Mouse (Mus musculus) spleen, adult 12 weeks (tissue): ENCODE measurements around the gene Btbd35f25.
"Not testable (repeated sequence)": the region's sequence is repeated elsewhere in the genome, so short reads cannot be mapped to it uniquely, and the experiment has no call there.

Experiments
- DNase-seq: peaks from one replicate; pipeline ENCODE4 v3.0.0; 2022; ENCODE audit warnings: low spot score

The Btbd35f25 gene

GRCm38 (mm10) chrX:31717056-31717455, at the start of gene Btbd35f25:
Gene Btbd35f25, minus strand, starts transcription at chrX:31717156.
- not testable (repeated sequence) for DNase-seq

GRCm38 (mm10) chrX:31766255-31766654, 49.3 kb upstream of the Btbd35f25 start:
- no peak for DNase-seq

GRCm38 (mm10) chrX:31764001-31764400, 47.0 kb upstream of the Btbd35f25 start:
- no peak for DNase-seq

GRCm38 (mm10) chrX:31745079-31745478, 28.1 kb upstream of the Btbd35f25 start:
- DNase-seq: no peak

GRCm38 (mm10) chrX:31736958-31737357, 20.0 kb upstream of the Btbd35f25 start:
- no peak for DNase-seq
